Mouse (Mus musculus) cerebellum, adult 2 months (tissue): ENCODE results near the gene Prdm2.
A peak's percentile ranks its signal among the peaks of the same experiment; 100 is the strongest.

Source experiments
- CTCF ChIP-seq: fragments of 200-500 bp; IDR thresholded peaks from 2 replicates; pipeline ENCODE4 v1.5.1; 2011; ENCODE audit warnings: low read depth, mild to moderate bottlenecking, control low read depth, low read length, moderate library complexity, borderline replicate concordance; ENCODE audit not compliant: insufficient read depth
- POLR2A ChIP-seq: fragments of 200-500 bp; IDR thresholded peaks from 2 replicates; pipeline ENCODE4 v1.6.1; 2011; ENCODE audit warnings: low read length, control low read depth, borderline replicate concordance; ENCODE audit not compliant: insufficient read depth

DNA sequence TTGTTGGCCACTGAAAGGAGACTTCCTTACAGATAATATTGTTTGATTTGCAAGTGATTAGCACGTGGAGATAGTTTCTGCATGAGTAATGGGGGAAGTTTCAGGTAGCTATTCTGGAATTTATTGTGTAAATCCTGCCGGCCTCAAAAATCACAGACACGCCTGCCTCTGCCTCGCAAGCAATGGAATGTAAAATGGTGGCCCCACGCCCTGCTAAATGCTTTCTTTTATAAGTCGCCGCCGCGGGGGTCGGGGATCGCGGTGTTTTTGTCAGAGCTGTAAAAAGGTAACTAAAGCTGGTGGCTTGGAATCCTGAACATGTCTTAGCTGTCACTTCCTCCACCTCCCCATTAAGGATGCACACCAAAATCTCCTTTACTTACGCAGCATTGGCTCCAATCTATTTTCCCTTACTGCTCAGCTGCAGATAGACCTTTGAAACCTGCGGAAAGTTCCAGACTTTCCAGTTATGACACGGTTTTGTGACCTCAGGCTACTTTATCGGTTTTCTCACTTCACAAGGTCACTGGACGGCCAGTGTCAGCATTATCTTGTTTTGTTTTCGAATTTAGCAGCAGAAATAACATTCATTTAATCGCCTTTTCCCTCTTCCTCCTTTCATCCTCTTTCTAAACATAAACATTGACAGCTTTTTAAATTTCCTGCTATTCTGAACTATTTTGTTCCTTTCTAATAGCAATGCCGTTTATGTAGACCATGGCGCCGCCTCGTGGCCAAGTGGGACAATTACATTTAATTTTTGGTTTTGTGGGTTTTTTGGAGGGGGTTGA is 25.6 kb upstream of the Prdm2 start:
- peak; percentile 70; the same call in 1 of the 2 replicates for TF ChIP-seq CTCF
- TF ChIP-seq POLR2A: no peak
